Comparison of ENCODE assay signal across 27 mouse cellular contexts in genomic region chr7:88808175-88808574, GRCm38 (mm10).
DNase-seq lines count a peak whose midpoint lies in the region; ATAC-seq and TF ChIP-seq lines count a peak whose summit lies in the region.
"Had no signal": no experiment of that assay in that cellular context is flagged by ENCODE, and none has a peak within 500 bp of the region (broad histone marks: within the 10 kb centered on the region; RNA-seq: fewer than 3 reads in every experiment).

No protein-coding gene starts in this region.

- no peak for DNase-seq in forebrain, embryonic 10.5 days (ENCODE audit: extremely low spot score, low spot score)
- DNase-seq in lung, embryonic 14.5 days = peak; percentile 15
- no peak for DNase-seq in lung, postnatal 0 days (ENCODE audit: low spot score)
- no peak for DNase-seq in gastrocnemius, adult 18-20 months (ENCODE audit: low spot score)
- DNase-seq: adrenal gland, adult 8-10 months; adrenal gland, postnatal 25 days; cerebellum, adult 11 months; cerebellum, adult 2 months; cerebellum, adult 9-11 months; cerebellum, postnatal 25 days; gastrocnemius, postnatal 25 days; heart, adult 18-20 months; heart, postnatal 10 days; heart, postnatal 36 days had no signal

- H3K9ac ChIP-seq in forebrain, embryonic 13.5 days = no peak overlapping the region
- H3K9ac ChIP-seq in lung, embryonic 14.5 days = no peak overlapping the region
- H3K9ac ChIP-seq in lung, postnatal 0 days (replicated peaks; ENCODE audit: low read depth) = no peak overlapping the region
- H3K9ac ChIP-seq in midbrain, embryonic 15.5 days = no peak overlapping the region
- no peak overlapping the region for H3K9ac ChIP-seq in midbrain, embryonic 13.5 days (replicated peaks)
- H3K9ac ChIP-seq in midbrain, embryonic 16.5 days (ENCODE audit: low read depth, low read length) = no peak overlapping the region
- H3K9ac ChIP-seq: embryonic facial prominence, embryonic 13.5 days; heart, embryonic 12.5 days; heart, embryonic 15.5 days; hindbrain, embryonic 13.5 days; intestine, embryonic 15.5 days had no signal

- no peak for TF ChIP-seq CTCF in lung, embryonic 14.5 days (IDR thresholded peaks at IDR 0.05; ENCODE audit: low read depth)
- TF ChIP-seq CTCF in lung, postnatal 0 days (IDR thresholded peaks at IDR 0.05) = no peak

- WGBS in forebrain, embryonic 13.5 days = 47% methylated on average over 3 of the region's 3 CpGs
- 71% methylated on average over 3 of the region's 3 CpGs for WGBS in forebrain, embryonic 10.5 days
- 35% methylated on average over 3 of the region's 3 CpGs for WGBS in lung, embryonic 14.5 days
- 27% methylated on average over 3 of the region's 3 CpGs for whole genome bisulfite sequencing in lung, postnatal 0 days
- 49% methylated on average over 3 of the region's 3 CpGs for WGBS in midbrain, embryonic 15.5 days
- WGBS in midbrain, embryonic 13.5 days = 44% methylated on average over 3 of the region's 3 CpGs
- WGBS in midbrain, embryonic 16.5 days = 46% methylated on average over 3 of the region's 3 CpGs

- H3K27me3 ChIP-seq in forebrain, embryonic 13.5 days = no peaks in the 10 kb centered on the region
- H3K27me3 ChIP-seq in forebrain, embryonic 10.5 days (ENCODE audit: poor library complexity, severe bottlenecking) = no peaks in the 10 kb centered on the region
- H3K27me3 ChIP-seq in lung, embryonic 14.5 days (ENCODE audit: insufficient read depth, low read length) = no peaks in the 10 kb centered on the region
- no peaks in the 10 kb centered on the region for H3K27me3 ChIP-seq in lung, postnatal 0 days (replicated peaks; ENCODE audit: insufficient read depth, low read length)
- no peaks in the 10 kb centered on the region for H3K27me3 ChIP-seq in midbrain, embryonic 15.5 days (replicated peaks)
- no peaks in the 10 kb centered on the region for H3K27me3 ChIP-seq in midbrain, embryonic 13.5 days
- no peaks in the 10 kb centered on the region for H3K27me3 ChIP-seq in midbrain, embryonic 16.5 days (ENCODE audit: control insufficient read depth, insufficient read depth, low read depth, low read length)
- H3K27me3 ChIP-seq: embryonic facial prominence, embryonic 13.5 days; heart, embryonic 12.5 days; heart, embryonic 15.5 days; hindbrain, embryonic 13.5 days; intestine, embryonic 15.5 days had no signal

- H3K4me1 ChIP-seq in forebrain, embryonic 13.5 days = no peaks in the 10 kb centered on the region
- H3K4me1 ChIP-seq in forebrain, embryonic 10.5 days = peaks cover 4% of the 10 kb centered on the region; the same call in 1 of the 2 replicates
- no peaks in the 10 kb centered on the region for H3K4me1 ChIP-seq in lung, embryonic 14.5 days (ENCODE audit: insufficient read depth)
- H3K4me1 ChIP-seq in lung, postnatal 0 days (ENCODE audit: insufficient read depth, low read depth, low read length) = no peaks in the 10 kb centered on the region
- no peaks in the 10 kb centered on the region for H3K4me1 ChIP-seq in midbrain, embryonic 15.5 days
- H3K4me1 ChIP-seq in midbrain, embryonic 13.5 days (replicated peaks) = no peaks in the 10 kb centered on the region
- peaks cover 3% of the 10 kb centered on the region; the same call in 1 of the 2 replicates for H3K4me1 ChIP-seq in midbrain, embryonic 16.5 days (ENCODE audit: control insufficient read depth, insufficient read depth, low read length)
- H3K4me1 ChIP-seq: embryonic facial prominence, embryonic 13.5 days; heart, embryonic 12.5 days; heart, embryonic 15.5 days; hindbrain, embryonic 13.5 days; intestine, embryonic 15.5 days had no signal

- no peaks in the 10 kb centered on the region for H3K9me3 ChIP-seq in forebrain, embryonic 13.5 days (replicated peaks)
- H3K9me3 ChIP-seq in forebrain, embryonic 10.5 days = no peaks in the 10 kb centered on the region
- no peaks in the 10 kb centered on the region for H3K9me3 ChIP-seq in lung, embryonic 14.5 days (ENCODE audit: low read depth, low read length)
- H3K9me3 ChIP-seq in lung, postnatal 0 days (ENCODE audit: low read length) = no peaks in the 10 kb centered on the region
- H3K9me3 ChIP-seq in midbrain, embryonic 15.5 days = no peaks in the 10 kb centered on the region
- H3K9me3 ChIP-seq in midbrain, embryonic 13.5 days = no peaks in the 10 kb centered on the region
- no peaks in the 10 kb centered on the region for H3K9me3 ChIP-seq in midbrain, embryonic 16.5 days (replicated peaks; ENCODE audit: control insufficient read depth, low read length, poor library complexity, severe bottlenecking)
- H3K9me3 ChIP-seq: embryonic facial prominence, embryonic 13.5 days; heart, embryonic 12.5 days; heart, embryonic 15.5 days; hindbrain, embryonic 10.5 days; hindbrain, embryonic 13.5 days; intestine, embryonic 15.5 days had no signal

- H3K36me3 ChIP-seq in forebrain, embryonic 13.5 days (ENCODE audit: poor library complexity, severe bottlenecking) = no peaks in the 10 kb centered on the region
- H3K36me3 ChIP-seq in forebrain, embryonic 10.5 days (replicated peaks) = no peaks in the 10 kb centered on the region
- no peaks in the 10 kb centered on the region for H3K36me3 ChIP-seq in lung, embryonic 14.5 days (ENCODE audit: insufficient read depth)
- H3K36me3 ChIP-seq in lung, postnatal 0 days (ENCODE audit: insufficient read depth, low read length) = no peaks in the 10 kb centered on the region
- H3K36me3 ChIP-seq in midbrain, embryonic 15.5 days (replicated peaks) = no peaks in the 10 kb centered on the region
- H3K36me3 ChIP-seq in midbrain, embryonic 13.5 days = no peaks in the 10 kb centered on the region
- no peaks in the 10 kb centered on the region for H3K36me3 ChIP-seq in midbrain, embryonic 16.5 days (ENCODE audit: control insufficient read depth, insufficient read depth, low read length)
- H3K36me3 ChIP-seq: embryonic facial prominence, embryonic 13.5 days; heart, embryonic 12.5 days; heart, embryonic 15.5 days; hindbrain, embryonic 10.5 days; hindbrain, embryonic 13.5 days; intestine, embryonic 15.5 days had no signal

- no peak for TF ChIP-seq EP300 in lung, postnatal 0 days (IDR thresholded peaks at IDR 0.05)

- 0 out of 2 replicates have a peak, but pooled peaks have one; percentile 48 for ATAC-seq in forebrain, embryonic 13.5 days
- no peak for ATAC-seq in lung, embryonic 14.5 days (ENCODE audit: insufficient read depth)
- no peak for ATAC-seq in lung, postnatal 0 days
- ATAC-seq in midbrain, embryonic 15.5 days (replicated peaks) = peak; percentile 80; the same call in 1 of the 2 replicates
- ATAC-seq in midbrain, embryonic 13.5 days = no peak
- ATAC-seq in midbrain, embryonic 16.5 days = 0 out of 2 replicates have a peak, but pooled peaks have one; percentile 71
- ATAC-seq: activated CD4-positive, CD25-positive, alpha-beta regulatory T cell, adult 4 months; hindbrain, embryonic 16.5 days; intestine, embryonic 15.5 days had no signal

- H3K4me2 ChIP-seq in forebrain, embryonic 13.5 days = no peak overlapping the region
- H3K4me2 ChIP-seq in lung, embryonic 14.5 days = no peak overlapping the region
- no peak overlapping the region for H3K4me2 ChIP-seq in lung, postnatal 0 days (replicated peaks; ENCODE audit: low read depth, low read length)
- H3K4me2 ChIP-seq in midbrain, embryonic 15.5 days = no peak overlapping the region
- no peak overlapping the region for H3K4me2 ChIP-seq in midbrain, embryonic 13.5 days (replicated peaks)
- H3K4me2 ChIP-seq in midbrain, embryonic 16.5 days (ENCODE audit: low read length) = no peak overlapping the region
- H3K4me2 ChIP-seq: embryonic facial prominence, embryonic 13.5 days; heart, embryonic 12.5 days; heart, embryonic 15.5 days; hindbrain, embryonic 13.5 days; intestine, embryonic 15.5 days had no signal

- no peak overlapping the region for H3K27ac ChIP-seq in forebrain, embryonic 13.5 days
- no peak overlapping the region for H3K27ac ChIP-seq in forebrain, embryonic 10.5 days
- H3K27ac ChIP-seq in lung, embryonic 14.5 days (ENCODE audit: low read depth) = no peak overlapping the region
- no peak overlapping the region for H3K27ac ChIP-seq in lung, postnatal 0 days (ENCODE audit: low read length)
- no peak overlapping the region for H3K27ac ChIP-seq in midbrain, embryonic 15.5 days
- no peak overlapping the region for H3K27ac ChIP-seq in midbrain, embryonic 13.5 days
- H3K27ac ChIP-seq in midbrain, embryonic 16.5 days (ENCODE audit: low read length) = no peak overlapping the region
- H3K27ac ChIP-seq: embryonic facial prominence, embryonic 13.5 days; heart, embryonic 15.5 days; hindbrain, embryonic 10.5 days; hindbrain, embryonic 13.5 days; intestine, embryonic 15.5 days had no signal

- H3K4me3 ChIP-seq in forebrain, embryonic 13.5 days = no peak overlapping the region
- no peak overlapping the region for H3K4me3 ChIP-seq in forebrain, embryonic 10.5 days
- H3K4me3 ChIP-seq in lung, embryonic 14.5 days (ENCODE audit: low read depth, low read length) = no peak overlapping the region
- H3K4me3 ChIP-seq in lung, postnatal 0 days (ENCODE audit: low read depth, low read length) = no peak overlapping the region
- no peak overlapping the region for H3K4me3 ChIP-seq in midbrain, embryonic 15.5 days
- H3K4me3 ChIP-seq in midbrain, embryonic 13.5 days (replicated peaks) = no peak overlapping the region
- no peak overlapping the region for H3K4me3 ChIP-seq in midbrain, embryonic 16.5 days (ENCODE audit: low read depth, low read length)
- H3K4me3 ChIP-seq: embryonic facial prominence, embryonic 13.5 days; erythroblast, embryonic 14.5 days; heart, embryonic 12.5 days; heart, embryonic 15.5 days; hindbrain, embryonic 10.5 days; hindbrain, embryonic 13.5 days; intestine, embryonic 15.5 days had no signal

Comparison
In these comparisons a context has a peak if more than half of its experiments do, and no peak if none do; other contexts are left out.
1. ATAC-seq: peak in forebrain, embryonic 13.5 days (single experiment), midbrain, embryonic 15.5 days (single experiment) and midbrain, embryonic 16.5 days (single experiment); none in lung, embryonic 14.5 days (single experiment), lung, postnatal 0 days (single experiment) and midbrain, embryonic 13.5 days (single experiment).